Mouse (Mus musculus) intestine, embryonic 15.5 days (tissue): ENCODE measurements at regions not wholly inside any gene's neighbourhood (a gene's known extent, or its start where the extent isn't known, plus 50 kb on each side); places are given as distances from the start of the nearest gene placed in this dataset.

ENCODE experiments used
- ATAC-seq: fragments of 200-750 bp; cut with Nextera tagmentation; 2 replicates; pipeline ENCODE4 v1.8.0; 2017; ENCODE audit warnings: moderate TSS enrichment, moderate library complexity
- H3K27ac ChIP-seq: fragments of 300-500 bp; sonication (generic); 2 replicates; pipeline ENCODE4 v1.5.1; 2015; ENCODE audit warnings: mild to moderate bottlenecking, inconsistent platforms
- H3K27me3 ChIP-seq: fragments of 300-500 bp; sonication (generic); replicated peaks from 2 replicates; pipeline ENCODE4 v1.6.1; 2015; ENCODE audit warnings: inconsistent platforms
- H3K36me3 ChIP-seq: fragments of 300-500 bp; sonication (generic); 2 replicates; pipeline ENCODE4 v1.6.1; 2015; ENCODE audit warnings: inconsistent platforms
- H3K4me1 ChIP-seq: fragments of 300-500 bp; sonication (generic); replicated peaks from 2 replicates; pipeline ENCODE4 v1.6.1; 2015; ENCODE audit warnings: inconsistent platforms
- H3K4me2 ChIP-seq: fragments of 300-500 bp; sonication (generic); replicated peaks from 2 replicates; pipeline ENCODE4 v1.6.1; 2015; ENCODE audit warnings: mild to moderate bottlenecking, inconsistent platforms
- H3K4me3 ChIP-seq: fragments of 300-500 bp; sonication (generic); replicated peaks from 2 replicates; pipeline ENCODE4 v1.5.1; 2015; ENCODE audit warnings: inconsistent platforms
- H3K9ac ChIP-seq: fragments of 300-500 bp; sonication (generic); 2 replicates; pipeline ENCODE4 v1.6.1; 2015; ENCODE audit warnings: inconsistent platforms
- H3K9me3 ChIP-seq: fragments of 300-500 bp; sonication (generic); 2 replicates; pipeline ENCODE4 v1.6.1; 2016; ENCODE audit warnings: inconsistent platforms
- WGBS: fragments of 180-500 bp; shearing (Covaris S2); methylation state at CpG from one replicate; pipeline ENCODE4 v1.1.7; 2015; 5-methylcytosine and 5-hydroxymethylcytosine counted together

GRCm38 (mm10) chr10:21741575-21741974 is 140.4 kb upstream of the Sgk1 start:
- no peaks in the 10 kb centered on the region for H3K4me1 ChIP-seq
- ATAC-seq: no peak
- H3K27ac ChIP-seq: no peak overlapping the region
- no peaks in the 10 kb centered on the region for H3K9me3 ChIP-seq
- H3K9ac ChIP-seq: no peak overlapping the region
- WGBS: 81% methylated on average over 8 of the region's 8 CpGs
- no peaks in the 10 kb centered on the region for H3K27me3 ChIP-seq
- no peak overlapping the region for H3K4me3 ChIP-seq
- H3K36me3 ChIP-seq: no peaks in the 10 kb centered on the region
- no peak overlapping the region for H3K4me2 ChIP-seq

DNA sequence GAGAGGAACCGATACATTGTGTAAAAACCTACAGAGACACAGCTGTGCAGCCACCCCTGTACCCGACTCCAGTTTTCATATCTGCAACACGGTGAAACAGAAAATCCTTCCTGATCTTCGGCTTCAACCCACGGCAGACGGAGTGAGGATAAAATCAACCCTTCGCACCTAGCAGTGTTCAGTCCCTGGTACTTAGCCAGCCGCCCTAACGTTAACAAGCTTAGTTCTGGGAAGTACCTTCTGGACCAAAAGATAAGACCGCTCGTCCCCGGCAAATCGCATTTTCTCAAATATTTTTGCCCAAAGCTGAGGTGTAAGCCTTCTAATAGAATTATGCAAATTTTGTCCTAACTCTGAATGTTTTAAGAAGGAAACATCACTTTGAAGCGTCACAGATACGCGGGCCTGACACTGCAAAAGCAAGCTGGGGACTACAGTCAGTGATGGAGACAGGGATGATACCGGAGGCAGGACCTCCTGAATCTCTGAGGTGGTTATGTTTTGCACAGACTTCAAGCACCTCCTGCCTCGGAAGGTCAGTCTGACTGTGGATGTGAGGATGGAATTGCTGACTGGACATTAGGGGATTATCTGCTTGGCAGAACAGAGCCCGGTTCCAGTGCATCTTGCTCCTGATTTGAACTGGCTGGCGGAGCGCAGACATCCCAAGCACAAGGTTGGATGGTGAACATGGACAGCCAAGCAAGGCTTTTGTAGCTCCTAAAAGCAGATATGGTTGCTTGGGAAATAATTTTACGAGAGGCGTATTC is 139.8 kb upstream of the Sgk1 start:
- H3K4me1 ChIP-seq: no peaks in the 10 kb centered on the region
- no peak for ATAC-seq
- H3K4me3 ChIP-seq: no peak overlapping the region
- no peaks in the 10 kb centered on the region for H3K36me3 ChIP-seq
- H3K27ac ChIP-seq: no peak overlapping the region
- H3K4me2 ChIP-seq: no peak overlapping the region
- no peak overlapping the region for H3K9ac ChIP-seq
- H3K9me3 ChIP-seq: no peaks in the 10 kb centered on the region
- H3K27me3 ChIP-seq: no peaks in the 10 kb centered on the region
- WGBS: 91% methylated on average over 23 of the region's 23 CpGs

GRCm38 (mm10) chr10:21743396-21743795 is 138.6 kb upstream of the Sgk1 start:
- no peak for ATAC-seq
- WGBS: 80% methylated on average over 4 of the region's 4 CpGs

DNA sequence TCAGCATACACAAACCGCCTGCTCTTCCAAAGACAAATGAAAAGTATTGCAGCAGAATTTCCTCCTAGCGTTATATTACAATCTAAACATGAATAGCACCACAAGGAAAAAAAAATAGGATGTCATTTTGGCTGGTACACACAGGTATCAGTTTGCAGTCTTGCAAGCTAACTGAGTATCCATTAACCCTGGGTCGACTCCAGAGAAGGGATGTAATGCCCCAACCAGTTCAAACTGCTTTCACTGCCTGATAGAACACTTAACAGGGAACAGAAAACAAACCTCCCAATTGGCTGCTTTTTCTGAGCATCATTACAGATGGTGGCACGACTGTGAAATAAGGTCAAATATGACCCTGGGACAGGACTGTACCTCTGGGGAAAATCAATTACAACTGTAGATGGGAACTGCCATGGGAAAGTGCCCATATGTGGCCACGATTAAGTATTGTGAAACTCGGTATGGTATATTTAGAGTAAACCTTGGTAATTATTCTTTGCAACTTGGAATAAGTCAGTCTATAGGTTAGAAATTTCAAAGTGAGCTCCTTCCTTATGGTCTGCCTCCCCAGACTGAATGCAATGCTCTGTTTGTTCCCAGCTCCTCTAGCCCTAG is 137.5 kb upstream of the Sgk1 start:
- Histone ChIP-seq H3K27ac (no peak overlapping the region), H3K9me3 (no peaks in the 10 kb centered on the region), H3K27me3 (no peaks in the 10 kb centered on the region), H3K9ac (no peak overlapping the region), H3K4me2 (no peak overlapping the region), H3K4me3 (no peak overlapping the region), H3K4me1 (no peaks in the 10 kb centered on the region), H3K36me3 (no peaks in the 10 kb centered on the region)
- peak; percentile 39; the same call in 1 of the 2 replicates for ATAC-seq
- WGBS: 67% methylated on average over 6 of the region's 6 CpGs

More at GRCm38 (mm10) chr10:21743396-21743795, 138.6 kb upstream of the Sgk1 start:
- no peaks in the 10 kb centered on the region for H3K36me3 ChIP-seq
- H3K9ac ChIP-seq: no peak overlapping the region
- no peak overlapping the region for H3K27ac ChIP-seq
- H3K9me3 ChIP-seq: no peaks in the 10 kb centered on the region
- H3K4me1 ChIP-seq: no peaks in the 10 kb centered on the region
- no peak overlapping the region for H3K4me3 ChIP-seq
- H3K27me3 ChIP-seq: no peaks in the 10 kb centered on the region
- no peak overlapping the region for H3K4me2 ChIP-seq

DNA sequence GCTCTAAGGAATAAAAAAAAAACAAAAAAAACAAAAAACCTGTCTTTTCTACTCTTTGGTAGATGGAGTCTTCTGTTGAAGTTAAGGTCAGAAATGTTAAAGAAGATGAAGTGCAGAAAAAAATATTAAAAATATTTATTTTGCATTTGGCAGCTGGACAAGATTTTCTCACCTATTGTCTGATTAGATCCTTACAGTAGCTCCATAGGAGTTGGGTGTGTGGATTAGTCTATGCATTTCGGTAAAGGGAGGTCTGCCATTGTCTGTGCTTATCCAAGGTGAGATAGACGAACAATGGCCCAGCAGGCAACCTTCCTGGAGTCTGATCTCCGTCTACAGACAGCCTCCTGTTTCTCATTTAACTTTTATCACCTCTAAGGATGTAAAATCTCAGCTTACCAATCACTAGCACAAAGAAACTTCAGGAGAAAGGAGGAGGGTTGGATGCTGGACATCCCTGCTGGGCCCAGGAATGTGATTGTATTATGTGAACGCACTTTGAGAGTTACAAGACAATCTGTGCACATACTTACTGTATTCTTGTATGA is 136.0 kb upstream of the Sgk1 start:
- H3K4me2 ChIP-seq: no peak overlapping the region
- 48% methylated on average over 4 of the region's 4 CpGs for WGBS
- H3K4me1 ChIP-seq: no peaks in the 10 kb centered on the region
- H3K4me3 ChIP-seq: no peak overlapping the region
- H3K9me3 ChIP-seq: no peaks in the 10 kb centered on the region
- no peaks in the 10 kb centered on the region for H3K36me3 ChIP-seq
- H3K27ac ChIP-seq: no peak overlapping the region
- ATAC-seq: no peak
- no peaks in the 10 kb centered on the region for H3K27me3 ChIP-seq
- no peak overlapping the region for H3K9ac ChIP-seq

- no peaks in the 10 kb centered on the region for H3K27me3 ChIP-seq
- no peaks in the 10 kb centered on the region for H3K9me3 ChIP-seq
- H3K27ac ChIP-seq: no peak overlapping the region
- H3K4me2 ChIP-seq: no peak overlapping the region
- no peak overlapping the region for H3K9ac ChIP-seq
- 25% methylated on average over 9 of the region's 9 CpGs for WGBS
- no peak for ATAC-seq
- H3K36me3 ChIP-seq: no peaks in the 10 kb centered on the region
- no peaks in the 10 kb centered on the region for H3K4me1 ChIP-seq
- H3K4me3 ChIP-seq: no peak overlapping the region
Observed at GRCm38 (mm10) chr10:21746713-21747112, 135.3 kb upstream of the Sgk1 start.

- H3K9ac ChIP-seq: no peak overlapping the region
- no peaks in the 10 kb centered on the region for H3K36me3 ChIP-seq
- no peaks in the 10 kb centered on the region for H3K4me1 ChIP-seq
- H3K4me3 ChIP-seq: no peak overlapping the region
- H3K9me3 ChIP-seq: no peaks in the 10 kb centered on the region
- ATAC-seq: no peak
- H3K27me3 ChIP-seq: no peaks in the 10 kb centered on the region
- 75% methylated on average over 6 of the region's 6 CpGs for WGBS
- no peak overlapping the region for H3K27ac ChIP-seq
- H3K4me2 ChIP-seq: no peak overlapping the region
Observed at GRCm38 (mm10) chr10:21751326-21751725, 130.7 kb upstream of the Sgk1 start.

GRCm38 (mm10) chr10:21752392-21752791 is 129.6 kb upstream of the Sgk1 start:
- H3K4me2 ChIP-seq: no peak overlapping the region
- no peak overlapping the region for H3K4me3 ChIP-seq
- no peaks in the 10 kb centered on the region for H3K27me3 ChIP-seq
- no peaks in the 10 kb centered on the region for H3K36me3 ChIP-seq
- 53% methylated on average over 3 of the region's 3 CpGs for WGBS
- no peaks in the 10 kb centered on the region for H3K4me1 ChIP-seq
- H3K9me3 ChIP-seq: no peaks in the 10 kb centered on the region
- no peak for ATAC-seq
- no peak overlapping the region for H3K27ac ChIP-seq
- H3K9ac ChIP-seq: no peak overlapping the region

DNA sequence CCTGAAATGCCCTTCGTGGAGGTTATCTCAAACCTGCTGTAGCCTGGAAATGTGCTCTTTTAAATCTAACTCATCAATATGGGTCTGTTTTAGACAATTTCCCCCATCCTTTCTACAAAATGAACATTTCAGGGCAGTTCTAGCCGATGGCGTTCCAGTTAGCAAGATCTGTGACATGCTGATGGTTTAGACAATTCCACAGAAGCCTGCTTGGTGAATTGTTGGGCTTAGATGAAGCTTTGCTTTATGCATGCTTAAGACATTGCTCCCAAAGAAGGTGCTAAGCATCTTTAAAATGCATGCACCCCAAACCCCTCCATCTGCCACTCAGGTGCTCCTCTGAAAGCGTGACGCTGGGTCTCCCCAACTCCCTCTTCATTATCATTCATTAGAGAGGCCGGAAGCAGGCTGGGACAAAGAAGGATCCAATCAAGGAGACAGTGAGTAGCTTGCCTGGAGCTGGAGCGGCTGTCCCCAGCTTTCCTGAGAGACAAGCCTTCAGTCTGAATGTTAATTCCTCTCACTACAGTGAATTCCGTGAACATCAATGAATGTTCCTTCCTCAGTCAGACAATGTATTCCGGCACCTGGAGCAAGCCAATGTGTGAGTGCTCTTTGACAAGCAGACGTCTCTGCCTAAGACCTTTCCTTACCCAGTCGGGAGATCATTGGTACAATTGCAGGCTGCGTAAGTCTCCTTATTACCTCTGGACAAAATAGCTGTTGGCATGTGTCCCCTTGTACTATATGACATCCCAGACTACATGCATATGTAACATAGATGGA is 127.0 kb upstream of the Sgk1 start:
- H3K36me3 ChIP-seq: no peaks in the 10 kb centered on the region
- H3K4me1 ChIP-seq: no peaks in the 10 kb centered on the region
- 80% methylated on average over 12 of the region's 12 CpGs for WGBS
- H3K9ac ChIP-seq: no peak overlapping the region
- no peak overlapping the region for H3K4me3 ChIP-seq
- no peak for ATAC-seq
- H3K27me3 ChIP-seq: no peaks in the 10 kb centered on the region
- no peak overlapping the region for H3K27ac ChIP-seq
- no peaks in the 10 kb centered on the region for H3K9me3 ChIP-seq
- no peak overlapping the region for H3K4me2 ChIP-seq

- Histone ChIP-seq H3K4me1 (no peaks in the 10 kb centered on the region), H3K4me2 (no peak overlapping the region), H3K27me3 (no peaks in the 10 kb centered on the region), H3K9ac (no peak overlapping the region), H3K9me3 (no peaks in the 10 kb centered on the region), H3K27ac (no peak overlapping the region), H3K36me3 (no peaks in the 10 kb centered on the region), H3K4me3 (no peak overlapping the region)
- ATAC-seq: no peak
- 83% methylated on average over 4 of the region's 4 CpGs for WGBS
Observed at GRCm38 (mm10) chr10:21755717-21756116, 126.3 kb upstream of the Sgk1 start.

DNA sequence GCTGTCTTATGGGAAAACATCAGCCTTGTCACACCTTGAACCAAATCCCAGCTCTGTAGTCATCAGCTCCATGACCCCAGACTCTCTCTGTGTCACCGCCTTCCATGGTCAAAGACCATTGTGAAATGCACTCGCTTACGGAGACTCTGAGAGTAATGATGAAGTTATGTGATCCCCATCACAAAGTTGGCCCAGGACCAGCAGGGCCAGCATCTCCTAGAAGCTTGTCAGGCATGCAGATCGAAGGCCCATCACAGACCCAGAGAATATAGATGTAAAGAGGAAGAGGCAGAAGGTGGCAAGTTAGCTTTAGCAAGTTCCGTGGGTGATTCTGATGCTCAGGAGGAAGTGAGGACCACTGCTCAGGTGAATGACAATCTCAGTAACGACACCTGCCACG is 125.2 kb upstream of the Sgk1 start:
- Histone ChIP-seq H3K36me3 (no peaks in the 10 kb centered on the region), H3K27ac (no peak overlapping the region), H3K4me1 (no peaks in the 10 kb centered on the region), H3K9me3 (no peaks in the 10 kb centered on the region), H3K4me2 (no peak overlapping the region), H3K9ac (no peak overlapping the region), H3K27me3 (no peaks in the 10 kb centered on the region), H3K4me3 (no peak overlapping the region)
- 93% methylated on average over 7 of the region's 7 CpGs for WGBS
- ATAC-seq: no peak

GRCm38 (mm10) chr10:21758122-21758521 is 123.9 kb upstream of the Sgk1 start:
- H3K27me3 ChIP-seq: no peaks in the 10 kb centered on the region
- 79% methylated on average over 6 of the region's 6 CpGs for WGBS
- H3K4me1 ChIP-seq: no peaks in the 10 kb centered on the region
- H3K4me2 ChIP-seq: no peak overlapping the region
- no peak overlapping the region for H3K27ac ChIP-seq
- no peaks in the 10 kb centered on the region for H3K36me3 ChIP-seq
- no peak overlapping the region for H3K9ac ChIP-seq
- H3K9me3 ChIP-seq: no peaks in the 10 kb centered on the region
- H3K4me3 ChIP-seq: no peak overlapping the region
- no peak for ATAC-seq
